Mouse (Mus musculus): ENCODE measurements at regions not wholly inside any gene's neighbourhood (a gene's known extent, or its start where the extent isn't known, plus 50 kb on each side); places are given as distances from the start of the nearest gene placed in this dataset.

- H3K36me3 ChIP-seq (ENCODE audit: insufficient read depth, low read length), result no peaks in the 10 kb centered on the region
- no peak overlapping the region for H3K4me3 ChIP-seq (replicated peaks; ENCODE audit: low read depth, low read length)
- WGBS, result 42% methylated on average over 6 of the region's 6 CpGs
- no peak for ATAC-seq (replicated peaks; ENCODE audit: low FRiP score, low read depth)
- H3K4me2 ChIP-seq (ENCODE audit: low read length), result no peak overlapping the region
- H3K27me3 ChIP-seq (ENCODE audit: insufficient read depth, low read length), result no peaks in the 10 kb centered on the region
- no peaks in the 10 kb centered on the region for H3K9me3 ChIP-seq (replicated peaks; ENCODE audit: low read length)
- H3K4me1 ChIP-seq (replicated peaks; ENCODE audit: insufficient read depth, low read length), result no peaks in the 10 kb centered on the region
- no peak for DNase-seq (ENCODE audit: low spot score)
- no peak overlapping the region for H3K9ac ChIP-seq (ENCODE audit: low read depth, low read length)
- TF ChIP-seq CTCF (IDR thresholded peaks at IDR 0.05; ENCODE audit: low read depth), result no peak
- no peak overlapping the region for H3K27ac ChIP-seq
These were observed 592.1 kb downstream of the Dcdc2c start for GRCm38 (mm10) chr12:27960064-27960463.

- peaks cover 10% of the 10 kb centered on the region for H3K4me1 ChIP-seq (replicated peaks; ENCODE audit: insufficient read depth, low read length)
- H3K4me2 ChIP-seq (ENCODE audit: low read length), result no peak overlapping the region
- H3K27me3 ChIP-seq (ENCODE audit: insufficient read depth, low read length), result no peaks in the 10 kb centered on the region
- DNase-seq (ENCODE audit: low spot score) (no peak), ATAC-seq (replicated peaks; ENCODE audit: low FRiP score, low read depth) (no peak)
- no peak overlapping the region for H3K27ac ChIP-seq
- H3K9me3 ChIP-seq (replicated peaks; ENCODE audit: low read length), result no peaks in the 10 kb centered on the region
- WGBS, result 58% methylated on average over 3 of the region's 3 CpGs
- H3K36me3 ChIP-seq (ENCODE audit: insufficient read depth, low read length), result no peaks in the 10 kb centered on the region
- TF ChIP-seq CTCF (IDR thresholded peaks at IDR 0.05; ENCODE audit: low read depth), result no peak
- H3K9ac ChIP-seq (ENCODE audit: low read depth, low read length), result no peak overlapping the region
- H3K4me3 ChIP-seq (replicated peaks; ENCODE audit: low read depth, low read length), result no peak overlapping the region
These were observed 604.6 kb downstream of the Dcdc2c start for GRCm38 (mm10) chr12:27947646-27948045.

GRCm38 (mm10) chr12:27946866-27947459 is 604.6 kb upstream of the Sox11 start:
- no peak for TF ChIP-seq CTCF (IDR thresholded peaks at IDR 0.05; ENCODE audit: low read depth)
- Histone ChIP-seq H3K4me2 (ENCODE audit: low read length) (no peak overlapping the region), H3K27me3 (ENCODE audit: insufficient read depth, low read length) (no peaks in the 10 kb centered on the region), H3K4me1 (replicated peaks; ENCODE audit: insufficient read depth, low read length) (peaks cover 10% of the 10 kb centered on the region), H3K27ac (no peak overlapping the region), H3K4me3 (replicated peaks; ENCODE audit: low read depth, low read length) (no peak overlapping the region), H3K9me3 (replicated peaks; ENCODE audit: low read length) (no peaks in the 10 kb centered on the region), H3K36me3 (ENCODE audit: insufficient read depth, low read length) (no peaks in the 10 kb centered on the region), H3K9ac (ENCODE audit: low read depth, low read length) (no peak overlapping the region)
- ATAC-seq (replicated peaks; ENCODE audit: low FRiP score, low read depth), result no peak
- peak; percentile 62 for DNase-seq (ENCODE audit: low spot score)
- WGBS, result 20% methylated on average over 7 of the region's 7 CpGs

DNA sequence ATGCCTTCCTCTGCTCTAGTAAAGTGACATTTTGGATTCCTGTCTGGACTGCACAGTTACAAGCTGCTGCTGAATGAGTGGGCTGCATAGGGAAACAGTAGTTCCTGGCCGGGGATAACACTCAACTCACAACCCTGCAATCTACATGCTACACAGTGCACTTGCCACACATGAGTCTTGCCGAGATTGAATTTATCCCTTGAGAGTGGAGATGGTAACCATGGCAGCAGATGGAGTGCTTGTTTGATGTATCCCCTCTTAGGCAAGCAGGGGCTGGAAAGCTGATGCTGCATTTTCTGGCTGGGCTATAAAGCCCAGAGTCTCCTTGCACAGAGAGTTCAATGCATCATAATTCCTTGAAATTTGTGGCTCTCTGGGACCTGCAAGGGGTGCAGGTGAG is 603.0 kb upstream of the Sox11 start:
- no peak for TF ChIP-seq CTCF (IDR thresholded peaks at IDR 0.05; ENCODE audit: low read depth)
- DNase-seq (ENCODE audit: low spot score), result no peak
- no peak overlapping the region for H3K4me3 ChIP-seq (replicated peaks; ENCODE audit: low read depth, low read length)
- peaks cover 10% of the 10 kb centered on the region for H3K4me1 ChIP-seq (replicated peaks; ENCODE audit: insufficient read depth, low read length)
- H3K36me3 ChIP-seq (ENCODE audit: insufficient read depth, low read length), result no peaks in the 10 kb centered on the region
- 37% methylated on average over 2 of the region's 2 CpGs for WGBS
- H3K4me2 ChIP-seq (ENCODE audit: low read length), result no peak overlapping the region
- no peaks in the 10 kb centered on the region for H3K9me3 ChIP-seq (replicated peaks; ENCODE audit: low read length)
- H3K9ac ChIP-seq (ENCODE audit: low read depth, low read length), result no peak overlapping the region
- H3K27ac ChIP-seq, result no peak overlapping the region
- H3K27me3 ChIP-seq (ENCODE audit: insufficient read depth, low read length), result no peaks in the 10 kb centered on the region
- ATAC-seq (replicated peaks; ENCODE audit: low FRiP score, low read depth), result no peak

DNA sequence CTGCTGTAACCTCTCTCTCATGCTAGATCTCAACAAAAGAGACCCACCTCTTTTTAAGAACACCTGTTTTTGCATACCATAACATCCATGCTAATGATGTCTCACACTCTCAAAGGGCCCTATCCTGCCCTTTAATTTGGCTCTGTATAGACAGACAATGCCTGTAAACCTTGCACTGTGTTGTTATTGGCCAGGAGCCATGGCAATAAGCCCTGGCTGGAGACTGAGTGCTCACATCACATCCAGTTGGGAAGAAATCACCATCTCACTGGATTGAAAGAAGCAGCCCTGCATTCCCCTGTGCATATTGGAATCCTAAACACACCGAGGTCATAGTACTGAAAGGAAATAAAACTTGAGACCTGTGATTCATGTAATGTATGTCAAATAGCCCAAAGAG is 598.7 kb upstream of the Sox11 start:
- H3K27me3 ChIP-seq (ENCODE audit: insufficient read depth, low read length), result no peaks in the 10 kb centered on the region
- H3K9ac ChIP-seq (ENCODE audit: low read depth, low read length), result no peak overlapping the region
- H3K36me3 ChIP-seq (ENCODE audit: insufficient read depth, low read length), result no peaks in the 10 kb centered on the region
- TF ChIP-seq CTCF (IDR thresholded peaks at IDR 0.05; ENCODE audit: low read depth), result no peak
- 35% methylated on average over 1 of the region's 1 CpGs for WGBS
- ATAC-seq (replicated peaks; ENCODE audit: low FRiP score, low read depth) (no peak), DNase-seq (ENCODE audit: low spot score) (peak; percentile 24)
- no peak overlapping the region for H3K27ac ChIP-seq
- no peaks in the 10 kb centered on the region for H3K4me1 ChIP-seq (replicated peaks; ENCODE audit: insufficient read depth, low read length)
- H3K4me2 ChIP-seq (ENCODE audit: low read length), result no peak overlapping the region
- H3K9me3 ChIP-seq (replicated peaks; ENCODE audit: low read length), result no peaks in the 10 kb centered on the region
- no peak overlapping the region for H3K4me3 ChIP-seq (replicated peaks; ENCODE audit: low read depth, low read length)

- H3K4me2 ChIP-seq (ENCODE audit: low read length), result no peak overlapping the region
- WGBS, result 26% methylated on average over 7 of the region's 7 CpGs
- ATAC-seq (replicated peaks; ENCODE audit: low FRiP score, low read depth) (peak; percentile 63; the same call in 1 of the 2 replicates), DNase-seq (ENCODE audit: low spot score) (peak; percentile 75)
- H3K4me1 ChIP-seq (replicated peaks; ENCODE audit: insufficient read depth, low read length), result no peaks in the 10 kb centered on the region
- H3K36me3 ChIP-seq (ENCODE audit: insufficient read depth, low read length), result no peaks in the 10 kb centered on the region
- H3K27ac ChIP-seq, result no peak overlapping the region
- no peaks in the 10 kb centered on the region for H3K27me3 ChIP-seq (ENCODE audit: insufficient read depth, low read length)
- no peak overlapping the region for H3K4me3 ChIP-seq (replicated peaks; ENCODE audit: low read depth, low read length)
- no peaks in the 10 kb centered on the region for H3K9me3 ChIP-seq (replicated peaks; ENCODE audit: low read length)
- no peak overlapping the region for H3K9ac ChIP-seq (ENCODE audit: low read depth, low read length)
- no peak for TF ChIP-seq CTCF (IDR thresholded peaks at IDR 0.05; ENCODE audit: low read depth)
These were observed 590.2 kb upstream of the Sox11 start for GRCm38 (mm10) chr12:27932382-27933140.
